Mouse (Mus musculus): ENCODE data around the gene Pi4ka.
"Not testable (repeated sequence)": the region's sequence is repeated elsewhere in the genome, so short reads cannot be mapped to it uniquely, and the experiment has no call there.

The Pi4ka gene

DNA sequence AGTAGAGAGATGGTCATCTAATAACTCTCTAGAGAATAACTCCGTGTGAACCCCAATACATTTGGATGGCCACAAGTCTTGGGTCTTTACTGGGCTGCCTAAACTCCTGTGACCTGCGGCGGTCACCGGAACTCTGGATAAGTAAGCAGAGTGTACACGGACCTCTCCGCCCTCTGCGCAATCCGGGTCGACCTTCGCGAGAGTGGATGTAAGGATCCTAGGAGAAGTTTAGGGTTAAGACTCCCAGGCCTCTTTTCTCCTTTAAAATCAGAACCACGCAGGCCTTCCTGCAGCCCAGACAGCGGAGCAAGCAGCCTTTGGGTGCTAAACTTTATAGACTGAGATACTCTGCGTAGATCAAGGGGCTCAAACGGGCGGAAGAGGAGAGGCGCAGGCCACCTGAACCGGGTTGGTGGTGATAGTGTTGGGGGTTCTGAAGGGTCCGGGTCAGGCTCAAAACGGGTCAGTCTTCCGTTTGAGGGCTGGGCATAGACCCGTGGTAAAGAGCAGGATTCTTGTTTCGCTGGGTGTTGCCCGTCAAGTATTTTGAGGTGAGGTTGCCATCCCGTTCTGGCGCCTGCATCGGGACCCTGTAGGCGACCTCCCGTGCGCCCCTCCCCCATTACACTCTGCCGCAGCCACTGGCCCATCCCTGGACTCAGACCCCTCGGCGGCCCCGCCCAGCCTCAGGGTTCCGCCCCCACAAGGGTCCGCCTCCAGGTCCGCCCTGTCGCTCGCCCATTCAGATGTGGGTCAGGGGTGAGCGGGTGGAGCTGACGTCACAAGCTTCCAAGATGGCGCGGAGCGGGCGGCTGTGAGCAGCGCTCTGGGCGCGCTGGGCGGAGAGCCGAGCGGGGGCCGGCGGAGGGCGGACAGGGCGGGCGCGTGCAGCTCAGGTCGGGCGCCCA, 173.1 kb downstream of the Pi4ka start, which contains the start of gene Hic2:
Hic2 (plus strand) TSS at position 779 of the 908 bp plus-strand sequence.
- peak; percentile 91 for DNase-seq (ENCODE audit: low read depth)

GRCm38 (mm10) chr16:17231523-17231922, 174.6 kb downstream of the Pi4ka start:
- DNase-seq (ENCODE audit: low read depth): not testable (repeated sequence)

Data from c-Kit-positive CD71-negative TER-119-negative erythroid progenitor cells, embryonic 14.5 days (primary cell).